Mouse (Mus musculus) skeletal muscle tissue, adult 2 months (tissue): ENCODE data around the gene Brdt.
A peak's percentile ranks its signal among the peaks of the same experiment; 100 is the strongest.

Experiments
- DNase-seq: peaks from one replicate; pipeline ENCODE4 v3.0.0-alpha.2; 2012; ENCODE audit warnings: low read depth, low spot score

Gene Brdt

DNA sequence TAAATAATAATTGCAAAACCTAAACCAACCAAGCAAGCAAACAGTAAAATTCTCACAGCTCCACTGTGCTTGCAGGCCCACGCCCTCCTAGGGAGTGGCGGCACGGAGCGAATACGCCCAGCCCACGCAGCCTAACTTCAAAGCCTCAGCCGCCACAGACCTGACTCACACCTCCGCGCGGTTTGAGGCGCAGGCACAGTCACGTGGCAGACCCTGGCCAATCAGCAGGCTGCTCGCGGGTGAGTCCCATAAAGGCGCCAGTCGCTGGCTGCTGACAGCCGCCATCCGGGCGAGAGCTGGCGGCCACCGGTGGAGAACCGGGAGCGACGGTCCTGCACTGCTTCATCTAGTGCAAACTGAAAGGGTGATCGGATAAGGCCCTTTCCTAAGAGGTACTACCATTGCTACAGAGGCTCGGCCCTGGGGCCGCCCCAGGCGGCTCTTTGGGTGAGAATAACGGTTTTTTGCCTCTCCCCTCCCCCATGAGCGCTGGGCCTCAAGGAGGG, at the start of gene Brdt:
Gene Brdt (plus strand): TSS at position 244 of the 506 bp plus-strand sequence.
- DNase-seq: no peak

DNA sequence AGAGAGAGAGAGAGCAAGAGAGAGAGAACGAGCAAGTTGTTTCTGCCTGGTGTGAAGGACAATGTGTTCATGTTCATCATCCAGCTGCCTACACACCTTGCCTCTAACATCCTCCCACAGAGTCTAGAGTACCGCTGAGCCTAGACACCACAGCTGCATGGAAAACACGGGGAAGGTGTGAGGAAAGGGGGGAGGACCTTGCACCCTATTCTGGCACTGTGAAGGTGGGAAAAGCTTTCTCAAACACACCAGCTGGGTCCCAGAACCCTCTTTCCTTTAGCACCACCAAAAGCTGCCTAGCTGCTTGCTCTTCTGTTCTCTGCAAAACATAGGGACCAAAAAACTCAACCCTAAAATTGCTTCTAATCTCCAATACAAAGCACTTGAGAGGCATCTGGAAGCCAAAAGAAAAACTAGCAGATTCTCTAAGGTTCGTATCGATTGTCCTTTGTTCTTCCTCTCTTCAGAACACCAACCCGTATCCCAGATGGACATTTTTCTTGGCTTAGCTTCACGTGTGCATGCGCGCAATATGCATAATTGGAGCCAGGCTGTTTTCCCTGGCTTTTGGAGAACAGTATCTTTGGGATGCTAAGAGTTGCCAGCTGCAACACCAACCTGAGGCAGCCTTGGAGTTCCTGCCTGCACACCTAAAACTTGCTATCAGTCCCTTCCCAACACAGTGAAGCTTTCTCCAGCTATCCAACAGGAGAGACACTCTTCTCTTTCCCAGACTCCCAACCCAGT, 48.2 kb upstream of the Brdt start:
- DNase-seq: no peak

DNA sequence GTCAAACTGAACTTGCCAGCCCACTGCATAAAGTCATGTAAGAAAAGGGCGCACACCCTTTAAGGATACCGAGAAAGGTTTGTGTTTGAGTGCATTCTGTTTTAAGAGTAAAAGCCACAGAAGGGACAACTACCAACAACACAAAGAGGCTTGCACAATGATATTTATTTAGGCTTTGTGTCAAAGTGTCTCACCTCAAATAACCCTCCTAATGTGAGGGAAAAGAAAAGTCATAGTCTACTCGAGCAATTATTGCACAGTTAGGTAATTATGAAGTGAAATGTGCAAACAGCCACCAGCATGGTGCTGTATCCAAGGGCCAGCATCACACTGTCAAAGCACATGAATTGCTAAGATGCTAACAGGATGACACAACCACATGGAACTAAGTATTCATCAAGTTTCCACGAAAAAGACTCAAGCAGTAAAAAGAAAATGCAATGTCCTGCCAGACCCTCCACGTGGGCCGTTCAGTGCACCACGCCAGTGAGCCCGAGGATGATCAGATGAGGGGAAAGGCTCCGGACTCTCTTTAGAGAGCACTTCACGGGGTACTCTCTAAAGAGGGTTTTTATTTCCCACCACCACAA, 46.9 kb upstream of the Brdt start:
- DNase-seq: peak; percentile 72

DNA sequence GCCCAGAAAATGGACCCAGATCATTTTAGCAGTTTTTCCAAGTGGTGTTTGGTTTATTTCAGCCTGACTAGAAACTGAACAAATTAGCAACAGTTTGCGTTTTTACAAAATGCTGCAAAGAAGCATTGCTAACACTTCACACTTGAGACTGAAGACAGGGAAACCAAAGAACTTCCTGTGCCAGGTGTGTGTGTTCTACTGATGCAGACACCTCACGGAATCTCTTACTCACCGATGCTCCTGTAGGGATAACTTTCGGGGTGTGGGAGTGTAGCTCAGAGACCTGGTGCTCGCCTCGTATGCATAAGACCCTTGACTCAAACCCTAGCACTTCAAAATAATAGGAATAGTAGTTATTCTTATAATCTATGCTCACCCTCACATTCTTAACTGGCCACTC, 45.4 kb upstream of the Brdt start:
- no peak for DNase-seq

DNA sequence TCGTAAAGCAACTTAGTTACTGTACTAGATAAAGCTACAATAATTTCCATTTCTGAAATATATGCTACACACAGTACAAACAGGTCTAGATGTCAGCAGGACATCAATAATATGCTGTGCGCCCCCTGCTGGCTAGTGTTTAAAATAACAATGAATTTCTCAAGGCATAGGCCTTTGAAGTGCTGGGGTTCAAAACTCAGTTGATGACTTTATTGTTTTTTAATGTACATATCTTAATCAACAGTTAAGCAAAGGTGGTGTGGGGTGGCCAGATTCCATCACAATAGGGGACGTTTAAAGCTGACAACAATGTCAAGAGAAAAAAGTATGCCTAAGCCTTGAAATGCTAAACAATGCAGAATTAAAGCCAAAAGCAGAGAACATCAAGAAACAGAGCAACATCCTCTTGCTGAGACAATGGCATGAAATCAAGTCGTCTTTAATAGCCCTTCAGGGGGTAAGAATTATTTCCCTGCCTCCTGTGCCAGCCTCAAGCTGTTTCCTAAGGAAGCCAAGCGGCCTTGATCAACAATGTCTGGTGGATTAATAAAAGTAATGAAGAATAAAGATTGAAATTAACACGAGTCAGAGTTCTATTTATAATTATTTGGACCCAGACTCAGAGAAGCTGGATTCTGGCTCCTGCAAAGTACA, 43.6 kb upstream of the Brdt start:
- DNase-seq: peak; percentile 60

DNA sequence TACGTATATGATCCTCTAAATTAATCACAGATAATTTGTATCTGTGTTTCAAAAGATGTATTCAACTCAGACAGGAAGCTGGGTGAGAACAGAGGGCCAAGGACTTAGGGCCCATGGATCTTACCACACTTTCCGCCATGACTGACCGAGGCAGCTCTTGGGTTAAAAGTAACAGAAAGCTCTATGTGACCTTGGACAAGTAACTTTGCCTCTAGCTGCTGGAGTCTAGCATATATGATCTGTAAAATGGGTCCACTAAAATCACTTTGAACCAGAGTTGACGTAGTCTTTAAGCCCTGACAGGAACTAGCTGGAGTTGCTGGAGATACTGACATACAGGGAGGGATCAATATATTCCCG, 43.1 kb upstream of the Brdt start:
- DNase-seq: no peak

DNA sequence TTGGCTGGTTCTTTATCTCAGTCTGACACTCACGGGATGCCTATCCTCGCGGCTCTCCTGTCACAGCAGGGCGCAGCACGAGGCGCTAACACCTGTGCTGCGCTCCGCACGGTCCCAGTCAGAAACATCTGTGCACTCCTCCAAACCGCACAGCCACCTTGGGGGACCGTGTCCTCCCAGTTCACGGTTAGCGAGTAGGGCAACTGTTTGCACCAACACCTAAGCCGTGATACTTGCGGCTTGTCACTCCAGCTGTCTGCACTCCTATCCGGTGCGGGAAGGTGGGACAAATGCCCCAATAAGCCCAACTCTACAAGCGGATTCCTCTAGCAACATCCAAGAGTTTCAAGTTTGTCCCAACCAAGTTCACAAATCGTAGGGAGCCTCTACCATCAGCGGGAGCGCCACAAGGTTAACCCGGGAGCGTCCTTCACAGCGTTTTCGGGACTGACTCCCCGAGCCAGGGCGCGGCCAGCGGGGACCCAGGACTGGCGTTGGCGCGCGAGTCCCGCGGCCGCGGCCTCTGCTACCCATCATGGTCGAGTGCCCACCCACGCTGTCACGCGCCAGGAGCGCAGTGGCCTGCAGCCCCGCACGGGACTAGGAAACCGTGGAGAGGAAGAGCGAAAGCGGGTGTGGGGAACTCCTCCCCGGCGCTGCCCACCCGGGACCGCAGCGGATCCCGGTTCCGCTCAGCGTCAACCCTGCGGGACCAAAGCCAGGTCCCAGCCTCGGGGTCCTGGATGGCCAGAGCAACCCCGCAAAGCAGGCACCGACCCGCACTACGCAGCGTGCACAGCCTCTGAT, 42.3 kb upstream of the Brdt start:
- DNase-seq: no peak

DNA sequence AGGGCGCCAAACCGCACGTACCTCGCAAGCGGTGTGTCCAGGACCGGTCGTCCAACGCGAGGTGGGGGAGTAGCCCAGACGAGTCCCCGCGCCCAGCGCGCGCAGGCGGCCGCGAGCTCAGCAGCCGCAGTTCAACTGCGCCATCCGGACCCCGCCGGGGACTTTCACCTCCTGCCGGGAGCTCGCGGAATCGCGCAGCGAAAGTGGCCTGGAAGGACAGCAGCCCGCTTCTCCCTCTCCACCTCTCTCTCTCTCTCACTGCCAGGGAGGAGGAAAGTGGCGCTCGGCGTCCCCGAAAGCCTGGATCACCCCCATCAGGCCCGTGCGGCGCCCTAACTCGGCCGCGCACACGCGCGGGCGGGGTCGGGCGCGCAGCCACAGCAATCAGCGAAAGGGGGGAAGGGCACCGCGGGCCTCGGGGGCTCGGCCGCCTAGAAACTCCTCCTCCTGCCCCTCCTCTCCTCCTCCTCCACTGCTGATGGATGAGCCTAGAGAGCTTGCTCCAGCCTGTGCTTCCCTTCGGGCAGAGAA, 41.7 kb upstream of the Brdt start, which contains the start of gene Tgfbr3:
Gene Tgfbr3 (minus strand): TSS at position 396 of the 531 bp plus-strand sequence.
- DNase-seq: peak; percentile 83

DNA sequence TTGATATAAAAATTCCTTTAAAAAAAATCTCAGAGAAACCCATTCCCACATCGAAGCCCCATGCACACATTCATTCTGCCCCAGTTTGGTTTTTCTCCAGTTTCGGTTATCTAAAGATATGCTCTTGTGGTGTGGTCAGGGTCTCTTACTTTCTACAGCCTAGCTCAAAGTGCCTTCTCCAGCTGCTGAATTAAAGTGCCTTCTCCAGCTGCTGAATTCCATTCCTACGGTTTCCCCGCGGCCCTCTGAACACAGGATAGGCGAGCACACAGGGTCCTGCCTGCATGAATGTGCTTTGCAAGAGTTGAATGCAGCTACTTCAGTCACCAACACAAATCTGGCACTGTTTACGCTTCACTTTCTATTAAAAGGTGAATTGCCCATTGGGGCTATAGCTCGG, 41.0 kb upstream of the Brdt start:
- no peak for DNase-seq

DNA sequence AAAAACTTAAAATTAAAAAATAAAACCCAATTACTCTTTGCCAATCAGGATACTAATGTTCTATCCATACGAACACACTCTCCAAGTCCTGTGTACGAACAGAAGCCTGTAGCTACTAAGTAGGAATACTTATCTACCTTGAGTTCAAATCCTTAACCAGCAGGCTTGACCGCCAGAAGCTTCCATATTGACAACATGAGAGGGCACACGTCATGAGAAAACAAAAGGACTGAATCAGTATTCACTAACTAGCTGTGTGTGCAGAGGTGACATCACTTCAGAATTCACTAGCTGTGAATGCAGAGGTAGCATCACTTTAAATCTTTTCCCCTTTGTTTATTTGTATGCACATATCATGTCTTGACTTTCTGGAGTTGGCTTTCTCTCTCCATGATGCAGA, 36.9 kb upstream of the Brdt start:
- DNase-seq: no peak

DNA sequence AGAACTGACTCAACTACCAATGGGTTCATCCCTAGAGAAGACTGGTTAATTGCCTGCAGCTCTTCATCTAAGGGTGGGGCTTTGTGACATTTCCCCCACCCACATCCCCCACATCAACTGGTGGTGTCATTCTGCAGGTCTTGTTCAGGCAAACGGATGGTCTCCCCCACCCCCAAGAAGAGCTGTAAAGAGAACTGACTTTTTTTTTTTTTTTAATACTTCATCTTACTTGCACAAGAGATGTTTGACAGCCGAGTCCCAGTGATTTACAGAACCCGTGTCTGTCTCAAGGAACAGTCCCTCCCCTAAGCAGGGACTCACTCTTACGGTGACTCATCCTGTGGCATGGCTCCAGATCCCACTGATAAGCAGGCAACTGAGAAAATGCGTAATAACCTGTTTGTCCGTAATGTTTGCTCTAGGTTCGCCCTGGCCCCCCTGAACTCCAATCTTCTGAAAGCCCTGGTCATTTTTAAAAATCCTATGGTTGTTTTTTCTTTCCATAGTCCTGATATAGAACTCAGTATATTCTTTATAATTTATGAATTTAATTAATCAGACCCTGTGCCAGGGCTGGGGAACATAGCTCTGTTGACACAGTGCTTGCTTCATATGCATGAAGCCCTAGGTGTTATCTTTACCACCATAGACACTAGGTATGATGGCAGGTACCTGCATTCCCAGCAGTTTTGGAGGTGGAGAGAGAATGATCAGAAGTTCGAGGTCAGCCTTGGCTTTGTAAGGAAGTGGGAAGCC, 35.7 kb upstream of the Brdt start:
- DNase-seq: peak; percentile 47

DNA sequence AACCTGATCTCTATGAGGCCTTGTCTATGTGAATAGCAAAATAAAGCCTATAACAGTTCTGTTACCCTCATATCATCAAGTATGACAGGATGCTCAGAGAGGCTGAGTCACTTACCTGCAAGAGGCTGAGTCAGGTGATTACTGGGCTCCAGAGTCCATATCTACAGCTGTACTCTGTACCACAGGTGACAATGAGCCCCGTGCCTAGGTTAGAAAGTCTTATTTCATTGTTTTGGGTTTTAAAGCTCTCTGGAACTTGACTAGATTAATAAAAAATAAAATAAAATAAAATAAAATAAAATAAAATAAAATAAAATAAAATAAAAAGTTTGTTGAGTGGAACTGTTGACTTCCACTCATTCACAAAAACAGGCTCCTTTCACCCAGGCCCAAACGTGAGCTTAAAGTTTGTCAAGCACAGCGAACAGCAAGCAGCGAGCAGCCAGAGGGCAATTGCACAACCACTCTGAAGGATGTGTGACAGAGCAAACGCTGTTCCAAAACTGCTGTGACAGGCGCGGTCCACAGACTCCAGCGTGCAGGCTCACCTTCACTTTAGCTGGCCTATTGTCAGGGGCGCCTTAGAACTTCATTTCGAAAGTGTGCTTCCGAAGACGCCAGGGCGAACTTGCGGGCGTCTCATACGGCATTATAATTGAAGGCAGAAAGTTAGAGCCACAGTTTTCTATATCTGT, 35.0 kb upstream of the Brdt start:
- DNase-seq: no peak

DNA sequence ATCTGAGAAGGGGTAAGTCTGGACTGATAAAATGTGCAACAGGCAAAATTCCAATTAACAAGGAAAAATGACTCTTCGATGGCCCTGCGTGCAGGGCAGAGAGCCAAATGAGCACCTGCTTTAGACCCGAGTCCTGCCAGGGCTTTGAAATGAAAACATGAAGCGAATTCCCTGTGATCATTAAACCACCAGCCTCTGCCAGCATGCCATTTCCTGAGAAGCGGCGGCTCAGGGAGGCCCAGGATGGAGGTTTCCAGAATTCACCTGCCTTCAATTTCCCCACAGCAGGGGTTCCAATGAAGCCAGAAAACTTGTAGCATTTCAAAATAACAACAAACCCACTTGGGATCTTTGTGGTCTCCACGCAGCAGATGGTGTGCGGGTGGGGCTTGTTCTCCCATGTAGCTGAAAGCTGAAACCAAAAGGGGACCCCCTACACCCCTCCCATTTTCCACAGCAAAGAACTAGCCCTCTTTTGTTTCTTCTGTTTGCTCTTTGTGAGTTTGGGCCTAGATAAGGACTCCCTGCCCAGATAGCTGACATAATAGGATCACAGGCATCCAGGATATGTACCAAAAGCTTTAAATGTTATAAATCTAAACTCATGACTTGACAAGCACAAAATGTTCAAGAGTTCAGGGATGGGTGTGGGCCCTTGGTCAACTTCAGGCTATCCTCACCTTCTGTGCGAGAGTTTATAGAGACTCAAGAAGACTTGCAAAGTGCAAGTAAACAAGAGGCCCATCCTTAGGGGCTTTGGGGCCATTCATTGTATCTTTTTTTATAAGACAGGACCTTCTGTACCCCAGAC, 34.2 kb upstream of the Brdt start:
- no peak for DNase-seq

DNA sequence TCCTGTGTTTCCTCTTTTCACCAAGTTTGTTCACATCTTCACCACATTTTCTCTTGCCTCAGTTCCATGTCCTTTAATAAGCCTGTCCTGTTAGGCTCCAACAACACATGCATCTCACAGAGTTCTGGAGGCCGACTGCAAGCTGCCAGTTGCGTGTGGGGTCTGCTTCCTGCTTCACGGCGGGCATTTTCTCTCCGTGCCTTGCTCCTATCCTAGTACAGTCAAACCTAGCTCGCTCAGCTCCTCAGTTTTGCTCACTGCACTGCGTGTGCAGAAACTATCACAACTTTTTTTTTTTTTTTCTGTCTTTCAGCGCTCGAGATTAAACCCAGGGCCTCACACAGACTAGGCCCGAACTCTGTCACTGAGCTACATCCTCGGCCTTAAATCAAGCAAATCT, 32.1 kb upstream of the Brdt start:
- DNase-seq: no peak

DNA sequence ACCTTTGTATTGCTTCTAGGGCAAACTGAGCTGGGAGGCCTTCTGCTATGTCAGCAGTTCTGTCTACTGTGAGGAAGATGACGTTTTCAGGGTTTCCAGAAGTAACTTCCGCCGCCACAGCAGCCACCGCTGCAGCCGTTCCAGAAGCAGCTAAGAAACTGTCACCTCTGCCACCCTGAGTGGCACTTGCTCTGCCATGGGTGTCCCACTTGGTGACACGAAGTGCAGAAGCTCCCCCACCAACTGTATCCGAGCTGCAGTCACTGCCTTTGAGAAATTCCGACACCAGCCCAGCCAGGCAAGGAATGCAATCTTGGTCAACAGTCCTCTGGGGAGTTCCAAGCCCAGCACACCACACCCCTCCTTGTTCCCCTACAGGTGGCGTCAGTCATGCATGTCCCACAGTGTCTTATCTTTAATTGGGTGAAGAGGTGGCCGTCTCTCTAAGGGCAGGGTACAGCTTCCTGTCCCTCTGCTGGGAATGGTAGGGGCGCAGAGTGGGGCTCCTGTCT, 27.6 kb upstream of the Brdt start:
- no peak for DNase-seq

DNA sequence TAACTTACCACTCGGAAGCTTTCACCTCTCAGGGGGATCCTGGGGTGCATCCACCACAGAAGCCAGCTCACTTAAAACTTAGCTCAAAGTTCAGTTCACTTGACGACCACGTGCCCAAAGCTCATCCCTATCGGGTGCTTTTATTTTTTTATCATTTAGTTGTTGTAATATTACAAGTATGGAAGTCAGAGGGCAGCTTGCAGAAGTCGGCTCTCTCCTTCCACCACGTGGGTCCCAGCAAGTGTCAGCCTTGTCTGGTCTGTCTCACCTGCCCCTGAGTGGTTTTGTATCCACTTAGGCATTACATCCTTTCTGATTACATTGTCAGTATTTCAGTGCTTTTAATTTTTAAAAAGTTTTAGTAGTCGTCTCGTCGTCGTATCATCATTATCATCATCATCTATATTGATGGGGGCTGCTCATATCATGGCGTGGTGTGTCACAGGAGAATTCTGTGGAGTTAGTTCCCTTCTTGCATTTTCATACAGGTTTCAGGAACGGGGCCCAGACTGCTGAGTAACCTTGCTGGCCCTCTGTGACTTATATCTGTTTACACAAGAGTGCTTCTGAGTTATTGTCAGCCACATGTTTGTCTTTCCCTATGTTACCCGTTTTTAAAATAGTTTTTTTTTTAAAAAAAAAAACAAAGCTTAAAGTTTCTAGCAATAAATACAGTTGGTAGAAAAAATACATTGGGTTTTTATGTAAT, 26.7 kb upstream of the Brdt start:
- no peak for DNase-seq

DNA sequence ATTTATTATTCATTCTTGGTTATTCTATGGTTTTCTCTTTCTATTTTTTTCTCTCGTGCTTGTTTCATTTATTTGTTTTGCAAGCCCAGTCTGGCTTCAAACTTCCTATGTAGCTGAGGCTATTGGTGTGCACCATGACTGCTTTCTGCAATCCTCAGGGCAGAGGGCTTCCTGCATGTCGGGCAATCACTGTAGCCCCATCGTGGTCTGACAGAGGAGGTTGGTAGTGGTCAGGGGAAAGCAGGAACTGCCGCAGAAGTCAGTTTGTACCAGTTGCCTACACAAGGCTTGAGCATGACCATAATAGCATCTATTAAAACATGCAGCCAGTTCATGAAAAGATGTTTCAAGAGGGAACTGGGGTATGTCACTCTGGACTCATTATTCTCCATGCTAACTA, 23.5 kb upstream of the Brdt start:
- DNase-seq: no peak

DNA sequence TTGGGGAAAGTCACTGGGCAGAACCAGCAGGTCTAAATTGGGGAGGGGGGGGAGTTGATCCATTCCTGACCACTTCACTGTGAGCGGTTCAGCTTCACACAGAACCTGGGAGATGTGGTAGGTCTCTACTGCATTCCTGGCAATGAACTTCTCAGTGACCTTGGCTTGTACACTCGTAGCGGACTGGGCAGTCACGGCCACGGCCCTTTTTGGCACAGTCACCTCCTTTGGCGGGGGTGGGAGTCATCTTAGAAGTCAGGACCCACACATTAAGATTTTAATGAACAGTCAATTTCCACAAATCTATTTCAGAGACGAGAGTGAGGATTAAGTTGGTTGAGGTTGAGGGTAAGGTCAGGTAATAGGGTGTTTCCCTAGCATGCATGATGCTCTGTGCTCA, 13.8 kb upstream of the Brdt start:
- DNase-seq: no peak

DNA sequence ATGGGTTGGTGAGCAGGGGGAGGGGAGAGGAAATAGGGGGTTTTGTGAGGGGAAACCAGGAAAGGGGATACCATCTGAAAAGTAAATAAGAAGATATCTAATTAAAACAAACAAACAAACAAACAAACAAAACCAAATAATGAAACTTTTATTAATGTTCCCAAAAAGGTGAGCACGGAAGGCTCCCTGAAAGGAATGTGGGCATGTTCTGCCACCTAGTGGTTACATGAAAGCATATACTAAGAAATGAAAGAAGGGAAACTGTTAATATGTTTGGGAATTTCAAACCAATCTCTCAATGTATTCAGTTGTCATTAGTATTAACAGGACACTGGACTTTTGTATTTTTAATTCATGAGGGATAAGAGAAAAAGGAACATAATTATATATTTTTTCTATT, 10.3 kb upstream of the Brdt start:
- peak; percentile 14 for DNase-seq
